Mouse (Mus musculus): Measurements from ENCODE around the gene Btbd7. TPM values are rescaled to one million over a fixed set of nuclear protein-coding genes. Genes with fewer than 3 reads are reported as not detected.

Gene Btbd7
- total RNA-seq (2021): 10 to 100 TPM; 30.7 to 32.7 TPM

DNA sequence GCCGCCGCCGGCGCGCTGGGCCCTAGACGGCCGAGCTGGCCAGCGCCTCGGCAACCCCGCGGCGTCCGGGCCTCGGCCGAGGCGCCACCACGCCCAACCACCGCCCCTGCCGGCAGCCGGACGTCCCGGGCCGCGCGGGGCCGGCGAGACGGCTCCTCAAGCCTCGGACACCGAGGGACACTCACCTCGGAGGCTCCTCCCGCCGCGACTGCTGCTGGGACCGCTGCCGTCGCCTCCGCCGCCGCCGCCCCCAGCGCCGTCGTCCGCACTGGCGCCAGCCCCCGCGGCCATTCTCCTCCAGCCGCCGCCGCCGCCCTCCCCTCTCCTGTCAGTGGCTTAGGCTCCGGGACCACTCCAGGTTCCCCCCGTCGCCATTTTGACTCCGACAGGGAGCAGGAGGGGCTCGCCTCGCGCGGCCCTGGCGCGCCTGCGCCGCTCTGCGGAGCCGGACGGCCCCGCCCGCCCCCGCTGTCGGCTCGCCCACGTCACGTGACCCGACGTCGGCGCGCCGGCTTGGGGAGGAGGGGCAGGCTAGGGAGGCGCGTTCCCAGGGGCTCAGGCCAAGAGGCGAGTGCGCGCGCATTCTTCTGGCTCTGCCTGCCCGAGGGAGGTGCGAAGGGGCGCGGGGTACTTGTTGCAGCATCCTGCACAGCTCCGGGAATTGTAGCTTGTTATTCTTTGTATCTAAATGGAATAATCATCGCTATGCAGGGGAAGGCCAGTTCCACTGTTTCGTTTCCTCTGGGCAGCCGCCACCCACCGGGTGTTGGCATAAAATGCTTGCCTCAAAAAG, at the start of gene Btbd7:
Gene Btbd7, minus strand, starts transcription at position 441 of the 793 bp plus-strand sequence.
- peak; percentile 99 for DNase-seq
- intact Hi-C loops (cut with DNase I): no loop called here

DNA sequence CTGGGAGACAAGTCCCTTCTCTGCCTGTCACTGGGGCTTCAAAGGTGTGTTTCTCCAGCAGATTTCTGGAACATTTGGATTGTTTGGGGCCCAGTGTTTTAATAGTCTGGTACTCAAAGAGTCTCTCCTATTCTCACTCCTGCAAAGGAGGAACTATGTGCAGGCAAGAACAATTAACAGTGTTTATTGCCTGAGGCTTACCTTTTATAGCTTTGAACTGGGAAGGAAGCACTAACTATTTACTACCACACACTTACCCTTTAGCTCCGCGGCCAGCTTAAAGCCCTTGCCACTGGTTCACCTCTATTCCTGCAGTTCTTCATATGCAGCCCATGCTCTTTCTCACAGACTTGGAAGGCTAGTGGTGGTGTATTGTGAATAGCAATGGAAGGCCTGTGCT, 37.8 kb upstream of the Btbd7 start:
- no peak for DNase-seq
- intact Hi-C loops (cut with DNase I): no loop called here

DNA sequence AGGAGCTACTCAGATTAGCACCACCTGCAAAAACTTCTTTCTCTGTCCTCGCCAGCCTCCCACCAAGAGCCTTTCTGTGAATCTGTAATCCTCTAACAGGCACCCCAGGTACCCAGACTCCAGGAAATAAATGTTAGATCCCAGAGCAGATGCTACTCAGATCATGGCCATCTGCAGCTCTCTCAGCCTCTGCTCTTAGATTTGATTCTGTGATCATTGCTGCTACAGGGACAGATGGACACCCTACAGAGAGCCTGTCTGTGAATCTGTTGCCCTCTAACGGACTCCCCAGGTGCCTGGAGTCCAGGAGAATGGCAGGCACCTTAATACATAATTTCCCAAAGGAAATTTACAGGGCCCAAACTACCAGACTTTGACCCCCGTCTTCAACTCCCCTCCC, 29.9 kb upstream of the Btbd7 start:
- peak; percentile 37 for DNase-seq
- intact Hi-C loops (cut with DNase I): no loop called here

- intact Hi-C loops (cut with DNase I): no loop called here
- DNase-seq: no peak
Measured at GRCm38 (mm10) chr12:102899091-102899490, 20.8 kb upstream of the Btbd7 start, which contains the start of gene Cox8c. TSS of gene Cox8c (plus strand) at chr12:102899316.

DNA sequence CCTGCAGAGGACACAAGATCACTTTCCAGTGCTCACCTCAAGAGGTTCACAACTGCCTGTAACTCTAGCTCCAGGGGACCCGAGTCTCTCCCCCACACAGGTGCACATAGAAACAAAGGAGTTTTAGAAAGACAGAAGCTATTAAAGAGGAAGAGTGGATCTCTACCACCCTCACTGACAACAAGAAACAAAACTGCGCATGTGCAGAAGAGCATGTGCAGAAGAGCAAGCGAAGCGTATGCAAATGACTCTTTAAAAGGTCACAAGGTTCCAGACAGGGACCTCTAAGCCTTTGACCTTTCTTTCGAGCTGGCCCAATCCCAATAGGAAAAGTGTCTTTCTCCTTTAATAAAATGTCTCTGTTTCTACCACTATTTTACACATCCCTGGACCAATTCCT, 10.3 kb upstream of the Btbd7 start:
- intact Hi-C loops (cut with DNase I): loop anchor here (5.0 to 10.0 kb wide), 2 partner anchors 46 to 179 kb away; no protein-coding TSS in a partner anchor
- no peak for DNase-seq

DNA sequence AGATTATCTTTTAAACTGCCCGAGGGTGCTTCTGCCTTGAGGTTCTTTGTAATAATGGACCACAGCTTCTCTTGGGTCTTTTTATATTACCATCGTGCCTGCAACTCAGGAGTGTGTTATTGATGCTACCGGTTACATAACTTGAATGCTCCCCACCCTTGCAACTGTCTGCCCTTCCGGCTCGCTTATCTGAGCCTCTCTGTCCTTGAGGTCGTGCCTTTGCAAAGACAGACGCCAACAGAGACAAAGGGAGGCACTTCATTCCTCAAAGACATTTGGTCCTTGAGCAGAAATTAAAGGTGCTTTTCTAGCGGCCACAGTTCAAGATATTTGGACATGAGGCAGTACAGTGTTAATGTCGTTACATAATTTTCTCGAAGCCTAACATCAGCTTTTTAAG, 9.1 kb upstream of the Btbd7 start:
- DNase-seq: no peak
- intact Hi-C loops (cut with DNase I): loop anchor here (5.0 to 10.0 kb wide), 2 partner anchors 47 to 180 kb away; no protein-coding TSS in a partner anchor

- intact Hi-C loops (cut with DNase I): loop anchor here (5.0 to 10.0 kb wide), 2 partner anchors 49 to 182 kb away; no protein-coding TSS in a partner anchor
- peak; percentile 26 for DNase-seq
Measured at GRCm38 (mm10) chr12:102885735-102886134, 7.5 kb upstream of the Btbd7 start.

DNA sequence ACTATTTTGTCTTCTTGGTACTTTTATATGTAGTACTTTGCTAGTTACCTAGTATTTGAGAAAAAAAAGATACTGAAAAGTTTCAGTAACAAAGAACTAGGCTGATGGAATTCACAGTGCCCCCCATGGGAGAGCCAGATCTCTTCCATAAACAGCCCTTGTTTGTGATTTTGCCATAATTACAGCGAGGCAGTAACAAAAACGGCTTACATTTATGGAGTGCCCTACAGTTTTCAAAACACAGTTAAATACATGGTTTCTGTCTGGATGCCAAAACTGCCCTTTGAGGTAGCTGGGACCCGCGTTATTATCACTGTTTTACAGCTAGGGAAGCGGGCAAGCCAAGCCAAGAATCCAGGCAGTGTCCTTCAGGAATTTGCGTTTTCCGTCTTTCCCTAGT, 630 bp upstream of the Btbd7 start:
- peak; percentile 12 for DNase-seq
- intact Hi-C loops (cut with DNase I): no loop called here

- peak; percentile 20 for DNase-seq
- intact Hi-C loops (cut with DNase I): no loop called here
Measured at GRCm38 (mm10) chr12:102877301-102878030, 805 bp downstream of the Btbd7 start.

DNA sequence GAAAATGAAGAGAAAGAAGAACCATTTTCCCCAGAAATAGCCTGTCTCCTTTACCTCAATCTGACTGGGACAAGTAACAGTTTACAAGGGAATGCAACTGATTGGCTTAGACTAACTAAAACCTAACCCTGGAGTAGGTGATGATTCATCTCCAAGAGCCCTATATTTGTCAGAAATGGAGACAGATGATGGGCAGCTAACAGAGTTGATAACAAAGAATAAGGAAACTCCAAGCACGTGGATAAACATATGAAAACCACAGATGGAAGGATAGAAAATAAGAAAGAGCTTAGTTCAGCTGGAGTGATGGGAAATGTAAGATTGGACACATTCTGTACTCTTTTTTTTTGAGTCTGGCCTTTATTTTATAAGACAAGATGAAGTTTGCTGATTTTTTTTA, 7.7 kb downstream of the Btbd7 start:
- intact Hi-C loops (cut with DNase I): no loop called here

DNA sequence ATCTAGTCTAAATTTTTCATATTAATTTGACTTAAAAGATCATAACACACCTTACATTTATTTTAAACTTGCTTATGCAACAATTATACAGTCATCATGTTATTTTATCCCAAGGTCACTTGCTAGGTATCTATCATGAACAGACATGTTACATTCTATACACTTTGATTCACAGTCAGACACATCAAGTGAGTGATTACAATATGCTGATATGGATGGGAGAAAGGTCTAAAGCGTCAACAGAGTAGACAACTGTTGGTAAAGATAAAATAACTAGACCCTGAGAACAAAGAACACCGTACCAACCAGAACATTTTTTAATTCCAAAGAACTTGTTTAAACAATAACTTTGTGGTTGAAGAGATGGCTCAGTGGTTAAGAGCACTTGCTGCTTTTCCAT, 8.5 kb downstream of the Btbd7 start:
- intact Hi-C loops (cut with DNase I): no loop called here
- DNase-seq: no peak

More for the DNA sequence above, 7.7 kb downstream of the Btbd7 start:
- DNase-seq: no peak

- no peak for DNase-seq
Measured at GRCm38 (mm10) chr12:102860806-102861205, 17.5 kb downstream of the Btbd7 start.

GRCm38 (mm10) chr12:102838271-102838670, 40.0 kb downstream of the Btbd7 start:
- intact Hi-C loops (cut with DNase I): no loop called here
- no peak for DNase-seq

More at GRCm38 (mm10) chr12:102860806-102861205, 17.5 kb downstream of the Btbd7 start:
- intact Hi-C loops (cut with DNase I): no loop called here

DNA sequence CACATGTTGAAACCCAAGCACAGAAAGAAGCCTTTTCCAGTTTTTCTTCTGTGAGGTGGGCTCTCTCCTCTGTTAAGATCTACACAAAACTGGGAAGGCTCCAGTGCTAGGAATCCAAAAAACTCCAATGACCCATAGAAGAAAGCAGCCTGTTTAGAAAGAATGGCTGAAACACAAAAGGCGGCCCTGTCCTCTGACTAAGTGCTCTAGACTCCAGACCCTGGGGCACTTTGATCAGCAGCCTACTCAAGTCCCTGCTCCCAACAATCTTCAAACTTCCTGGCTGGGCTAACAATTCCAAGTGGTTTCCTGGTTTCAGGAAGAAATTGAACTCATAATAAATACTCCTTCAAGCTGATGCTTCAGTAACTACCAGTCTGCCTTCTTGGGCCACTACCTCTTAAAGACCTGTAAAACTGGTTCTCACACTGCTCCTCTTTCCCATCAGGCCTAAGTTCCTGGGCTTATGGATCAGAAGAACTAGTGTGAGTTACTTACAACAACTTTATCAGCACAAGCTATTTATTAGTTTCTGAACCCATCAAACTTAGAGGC, 45.4 kb downstream of the Btbd7 start:
- intact Hi-C loops (cut with DNase I): no loop called here
- DNase-seq: no peak

- intact Hi-C loops (cut with DNase I): no loop called here
Measured at GRCm38 (mm10) chr12:102831888-102832287, 46.4 kb downstream of the Btbd7 start.

DNA sequence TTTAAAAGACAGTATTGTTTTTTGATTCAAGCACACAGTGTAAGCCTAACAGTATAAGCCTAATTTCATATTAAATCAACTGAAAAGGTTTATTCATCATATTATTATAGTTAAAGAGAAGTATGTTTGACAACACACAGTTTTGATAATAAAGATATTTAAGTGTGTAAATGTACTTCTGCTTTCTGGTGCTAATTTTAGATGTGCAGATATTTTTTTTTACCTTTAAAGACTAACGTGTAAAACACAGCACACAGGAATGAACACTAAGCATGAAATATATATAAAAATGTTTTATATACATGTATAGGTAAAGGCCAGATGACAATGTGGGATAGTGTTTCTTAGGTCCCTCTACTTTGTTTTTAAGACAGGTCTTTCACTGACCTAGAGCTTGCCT, 51.2 kb downstream of the Btbd7 start:
- DNase-seq: no peak
- intact Hi-C loops (cut with DNase I): no loop called here

More at GRCm38 (mm10) chr12:102831888-102832287, 46.4 kb downstream of the Btbd7 start:
- DNase-seq: no peak

DNA sequence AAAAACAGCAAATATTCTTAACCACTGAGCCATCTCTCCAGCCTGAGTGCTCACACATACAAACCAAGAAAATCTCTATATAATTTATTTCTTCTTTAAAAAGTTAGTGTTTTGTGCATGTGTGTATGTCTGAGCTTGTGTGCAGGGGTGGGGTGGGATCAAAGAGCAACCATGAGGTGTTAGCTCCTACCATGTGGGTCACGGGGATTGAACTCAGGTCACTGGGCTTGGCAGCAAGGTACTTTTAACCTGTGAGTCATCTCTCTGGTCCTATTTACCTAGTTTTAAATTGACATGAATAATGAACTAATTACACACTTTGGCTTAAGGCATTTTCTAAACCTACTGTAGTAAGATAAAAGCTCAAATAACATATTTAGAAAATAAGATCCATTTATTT, 51.9 kb downstream of the Btbd7 start:
- intact Hi-C loops (cut with DNase I): no loop called here
- no peak for DNase-seq

DNA sequence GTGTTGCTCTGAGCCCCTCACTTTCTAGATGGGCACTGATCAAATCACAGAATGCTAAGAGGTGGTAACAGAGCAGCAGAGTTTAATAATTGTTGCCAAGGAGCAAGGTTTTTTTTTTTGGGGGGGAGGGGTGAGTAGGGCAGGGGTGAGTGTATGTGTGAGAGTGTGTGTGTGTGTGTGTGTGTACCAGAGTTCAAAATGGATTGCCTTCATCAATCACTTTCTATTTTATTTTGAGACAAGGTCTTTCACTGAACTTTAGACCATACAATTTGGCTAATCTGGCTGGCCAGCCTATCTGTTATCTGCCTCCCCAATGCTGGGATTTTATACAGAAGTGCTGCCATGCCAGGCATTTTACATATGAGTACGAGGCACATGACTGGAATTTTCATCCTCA, 63.4 kb downstream of the Btbd7 start:
- no peak for DNase-seq
- intact Hi-C loops (cut with DNase I): no loop called here

DNA sequence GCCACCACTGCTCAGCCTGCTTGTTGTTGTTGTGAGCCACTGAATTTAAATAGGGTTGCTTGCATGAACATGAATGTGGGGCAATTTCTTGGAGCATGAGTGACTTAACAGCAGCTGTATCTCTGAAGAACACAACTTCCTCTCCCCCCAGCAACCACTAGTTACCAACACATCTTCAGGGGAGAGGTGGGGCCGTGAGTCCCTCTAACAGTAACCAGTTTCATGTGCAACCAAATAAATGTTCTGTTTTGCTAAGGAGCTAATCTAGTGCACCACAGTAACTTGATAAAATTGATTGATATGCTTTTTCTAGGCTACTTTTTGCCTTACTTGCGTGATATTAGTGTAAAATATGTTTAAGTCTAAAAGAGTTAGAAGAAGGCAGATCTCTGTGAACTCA, 78.7 kb downstream of the Btbd7 start:
- no peak for DNase-seq
- intact Hi-C loops (cut with DNase I): no loop called here

DNA sequence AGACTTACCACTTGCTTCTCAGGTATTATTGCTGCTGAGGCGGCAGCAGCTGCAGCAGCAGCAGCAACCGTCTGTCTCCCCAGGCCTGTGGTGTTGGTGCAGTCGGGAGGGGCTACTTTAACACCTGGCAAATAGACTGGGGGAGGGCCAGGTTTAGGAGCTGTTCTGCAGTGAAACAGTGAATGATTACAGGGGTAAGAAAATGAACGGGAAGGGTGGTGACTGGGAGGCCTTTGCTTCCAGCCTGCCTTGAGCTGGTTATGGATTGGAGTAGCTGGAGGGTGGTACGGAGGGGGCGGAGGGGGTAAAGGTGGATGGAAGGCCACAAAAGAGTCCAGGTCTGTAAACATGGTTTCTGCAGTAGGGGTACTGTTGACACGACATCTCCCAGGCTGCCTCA, 90.3 kb downstream of the Btbd7 start:
- no peak for DNase-seq
- intact Hi-C loops (cut with DNase I): loop anchor here (10.0 kb wide), 1 partner anchor 307 kb away; no protein-coding TSS in a partner anchor

DNA sequence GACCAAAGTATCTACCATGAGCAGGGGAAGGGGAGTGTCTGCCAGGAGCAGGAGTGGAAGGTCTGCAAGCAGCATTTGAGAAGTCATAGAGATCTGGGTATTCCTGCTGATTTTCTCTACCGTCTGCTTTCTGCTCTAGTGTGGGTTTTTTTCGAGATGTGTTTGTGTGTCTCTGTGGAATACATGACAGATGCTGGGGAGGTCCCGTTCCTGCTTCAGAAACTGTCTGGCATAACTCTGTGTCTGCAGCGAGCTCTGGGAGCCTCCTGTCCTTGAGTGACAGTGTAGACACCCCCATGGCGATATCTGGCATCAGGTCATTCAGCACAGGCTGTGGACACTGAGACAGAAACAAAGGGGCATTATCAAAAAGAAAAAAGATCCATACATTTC, 92.7 kb downstream of the Btbd7 start:
- intact Hi-C loops (cut with DNase I): loop anchor here (10.0 kb wide), 1 partner anchor 309 kb away; no protein-coding TSS in a partner anchor
- DNase-seq: peak; percentile 22

Data from left cerebral cortex, postnatal 4 days (tissue).